Mouse (Mus musculus) liver, embryonic 12.5 days (tissue): ENCODE measurements around the gene Bmpr2. TPM values are rescaled to one million over a fixed set of nuclear protein-coding genes. Genes with fewer than 3 reads are reported as not detected.
A peak's percentile ranks its signal among the peaks of the same experiment; 100 is the strongest.

Experiments used
- ATAC-seq: fragments of 200-750 bp; cut with Nextera tagmentation; 2 replicates; pipeline ENCODE4 v1.8.0; 2017; ENCODE audit warnings: moderate number of reproducible peaks, mild to moderate bottlenecking, moderate library complexity
- H3K27ac ChIP-seq: fragments of 300-500 bp; sonication (generic); 2 replicates; pipeline ENCODE4 v1.5.1; 2016; ENCODE audit warnings: mild to moderate bottlenecking
- H3K27me3 ChIP-seq: fragments of 300-500 bp; sonication (generic); replicated peaks from 2 replicates; pipeline ENCODE4 v1.6.1; 2016; ENCODE audit warnings: mild to moderate bottlenecking, moderate library complexity
- H3K36me3 ChIP-seq: fragments of 300-500 bp; sonication (generic); 2 replicates; pipeline ENCODE4 v1.6.1; 2016; ENCODE audit warnings: mild to moderate bottlenecking, moderate library complexity
- H3K4me1 ChIP-seq: fragments of 300-500 bp; sonication (generic); 2 replicates; pipeline ENCODE4 v1.6.1; 2016
- H3K4me2 ChIP-seq: fragments of 300-500 bp; sonication (generic); 2 replicates; pipeline ENCODE4 v1.6.1; 2016; ENCODE audit warnings: mild to moderate bottlenecking, moderate library complexity
- H3K4me3 ChIP-seq: fragments of 300-500 bp; sonication (generic); 2 replicates; pipeline ENCODE4 v1.5.1; 2016; ENCODE audit warnings: mild to moderate bottlenecking, moderate library complexity
- H3K9ac ChIP-seq: fragments of 300-500 bp; sonication (generic); 2 replicates; pipeline ENCODE4 v1.6.1; 2016; ENCODE audit warnings: mild to moderate bottlenecking, moderate library complexity
- H3K9me3 ChIP-seq: fragments of 300-500 bp; sonication (generic); replicated peaks from 2 replicates; pipeline ENCODE4 v1.6.1; 2016; ENCODE audit warnings: mild to moderate bottlenecking, moderate library complexity
- WGBS: fragments of 180-500 bp; shearing (Covaris S2); methylation state at CpG from one replicate; pipeline ENCODE4 v1.1.7; 2016; ENCODE audit not compliant: insufficient replicate concordance; 5-methylcytosine and 5-hydroxymethylcytosine counted together
- polyA plus RNA-seq: library from polyadenylated mRNA; unstranded; fragments of >200 nt; fragmentation: Nextera tagmentation; extraction: Ambion mirVana; gene quantifications from 2 replicates; pipeline ENCODE4 v1.2.1, GENCODE M21; 2016

The Bmpr2 gene
- polyA plus RNA-seq, 1 experiment from 2014 or later: 1.5 TPM

DNA sequence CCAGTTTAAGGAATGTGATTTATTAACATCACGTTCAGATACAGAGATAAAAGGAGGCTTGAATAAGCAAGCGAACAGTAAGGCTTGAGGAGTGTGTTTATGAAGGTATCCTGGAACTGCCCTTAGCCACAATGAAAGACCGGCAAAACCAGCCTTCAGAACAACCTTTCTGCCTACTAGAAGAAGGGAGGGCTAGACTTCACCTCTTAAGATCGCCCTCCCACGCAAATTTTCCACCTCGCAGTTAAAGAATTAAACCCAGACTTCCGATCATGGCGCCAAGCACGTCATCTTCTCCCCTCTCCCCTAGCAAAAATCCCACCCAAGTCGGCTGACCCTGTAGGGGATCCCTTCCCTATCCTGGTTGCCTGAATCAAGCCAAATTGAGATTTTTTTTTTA, 992 bp upstream of the Bmpr2 start:
- Histone ChIP-seq H3K27me3 (no peaks in the 10 kb centered on the region), H3K4me2 (peak overlapping the region; percentile 100), H3K36me3 (no peaks in the 10 kb centered on the region), H3K4me1 (peaks cover 27% of the 10 kb centered on the region), H3K4me3 (peak overlapping the region; percentile 89), H3K27ac (peak overlapping the region; percentile 76), H3K9me3 (no peaks in the 10 kb centered on the region), H3K9ac (peak overlapping the region; percentile 92)
- 14% methylated on average over 10 of the region's 10 CpGs for WGBS
- ATAC-seq: no peak

GRCm38 (mm10) chr1:59762651-59763163, 493 bp upstream of the Bmpr2 start:
- Histone ChIP-seq H3K4me1 (peaks cover 27% of the 10 kb centered on the region), H3K27me3 (no peaks in the 10 kb centered on the region), H3K9ac (peak overlapping the region; percentile 92), H3K4me2 (peak overlapping the region; percentile 100), H3K27ac (peak overlapping the region; percentile 76), H3K9me3 (no peaks in the 10 kb centered on the region), H3K4me3 (peak overlapping the region; percentile 89), H3K36me3 (no peaks in the 10 kb centered on the region)
- ATAC-seq: peak; percentile 55
- WGBS: 1% methylated on average over 44 of the region's 44 CpGs

DNA sequence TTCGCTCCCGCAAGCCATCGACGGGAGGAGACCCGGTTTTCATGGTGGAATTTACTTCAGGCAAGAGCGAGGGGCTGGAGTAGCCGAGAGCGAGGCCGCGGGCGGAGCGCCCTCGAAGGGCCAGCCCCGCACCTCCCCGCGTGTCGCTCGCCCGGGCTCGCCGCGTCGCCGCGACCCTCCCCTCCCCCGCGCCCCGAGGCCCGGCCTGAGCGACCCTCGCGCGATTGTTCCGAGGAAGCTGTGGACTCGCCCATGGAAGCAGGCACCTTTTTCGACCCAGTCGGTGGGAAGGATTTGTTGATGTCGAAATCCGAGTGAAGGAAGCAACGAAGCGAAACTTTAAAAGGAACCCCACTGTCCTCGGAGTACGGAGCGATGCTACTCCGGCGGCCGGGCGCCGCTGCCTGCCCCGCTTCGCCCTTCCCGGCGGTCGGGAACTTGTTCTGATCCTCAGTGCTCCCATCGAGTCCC, 616 bp downstream of the Bmpr2 start:
- Histone ChIP-seq H3K36me3 (no peaks in the 10 kb centered on the region), H3K9me3 (no peaks in the 10 kb centered on the region), H3K9ac (peak overlapping the region; percentile 92), H3K27ac (peak overlapping the region; percentile 83), H3K4me2 (peak overlapping the region; percentile 100), H3K4me3 (peak overlapping the region; percentile 89), H3K27me3 (no peaks in the 10 kb centered on the region), H3K4me1 (peaks cover 27% of the 10 kb centered on the region)
- ATAC-seq: peak; percentile 58
- WGBS: under 1% methylated on average over 49 of the region's 55 CpGs

DNA sequence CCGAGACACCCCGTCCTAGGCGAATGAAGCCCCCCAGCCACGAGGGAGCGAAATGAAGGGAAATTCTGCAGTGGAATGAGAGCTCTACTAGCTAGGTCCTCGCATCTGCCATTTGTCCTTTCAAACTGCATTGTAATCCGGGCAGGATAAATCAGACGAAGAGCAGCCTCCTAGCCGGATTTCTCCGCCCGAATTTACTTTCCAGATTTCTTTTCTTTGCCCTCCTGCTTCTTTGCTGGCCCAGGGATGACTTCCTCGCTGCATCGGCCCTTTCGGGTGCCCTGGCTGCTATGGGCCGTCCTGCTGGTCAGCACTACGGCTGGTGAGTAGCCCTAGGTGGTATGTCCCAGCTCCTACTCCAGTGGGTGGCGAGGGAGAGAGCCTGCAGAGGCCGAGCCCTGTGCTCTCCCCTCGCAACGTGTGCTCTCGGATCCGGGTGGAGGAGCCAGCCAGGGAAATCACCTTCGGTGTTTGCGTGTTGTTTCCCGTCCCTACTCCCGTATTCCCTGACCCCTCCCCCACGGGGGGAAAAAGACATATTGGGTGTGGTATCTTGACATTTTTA, 1.3 kb downstream of the Bmpr2 start:
- H3K27ac ChIP-seq: peak overlapping the region; percentile 83
- peak overlapping the region; percentile 92 for H3K9ac ChIP-seq
- WGBS: under 1% methylated on average over 27 of the region's 27 CpGs
- peak overlapping the region; percentile 89 for H3K4me3 ChIP-seq
- no peak for ATAC-seq
- no peaks in the 10 kb centered on the region for H3K27me3 ChIP-seq
- peaks cover 27% of the 10 kb centered on the region for H3K4me1 ChIP-seq
- H3K36me3 ChIP-seq: no peaks in the 10 kb centered on the region
- H3K9me3 ChIP-seq: no peaks in the 10 kb centered on the region
- peak overlapping the region; percentile 100 for H3K4me2 ChIP-seq

DNA sequence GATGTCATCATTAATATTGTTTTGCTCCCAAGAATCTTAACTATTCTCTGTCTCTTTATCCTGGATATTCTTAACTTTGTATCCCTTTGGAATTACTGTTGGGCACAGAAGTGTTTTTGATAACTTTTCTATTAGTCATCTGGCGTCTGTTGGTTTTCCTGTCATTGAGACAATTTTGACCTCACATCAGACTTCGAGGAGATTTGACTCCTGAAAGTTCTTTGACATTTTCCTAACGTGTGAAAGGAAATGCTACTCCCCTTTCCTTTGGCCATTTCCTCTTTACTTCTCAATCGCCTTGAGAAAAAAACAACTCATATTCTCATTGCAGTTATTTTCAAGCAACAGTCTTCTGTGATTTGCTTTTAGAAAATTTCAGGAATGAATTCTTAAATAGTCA, 2.1 kb downstream of the Bmpr2 start:
- peak overlapping the region; percentile 100 for H3K4me2 ChIP-seq
- H3K9ac ChIP-seq: no peak overlapping the region
- WGBS: 7% methylated on average over 4 of the region's 4 CpGs
- H3K36me3 ChIP-seq: no peaks in the 10 kb centered on the region
- H3K9me3 ChIP-seq: no peaks in the 10 kb centered on the region
- H3K4me1 ChIP-seq: peaks cover 27% of the 10 kb centered on the region
- H3K27me3 ChIP-seq: no peaks in the 10 kb centered on the region
- ATAC-seq: no peak
- peak overlapping the region; percentile 29 for H3K4me3 ChIP-seq
- no peak overlapping the region for H3K27ac ChIP-seq

GRCm38 (mm10) chr1:59766626-59767025, 3.4 kb downstream of the Bmpr2 start:
- no peak overlapping the region for H3K4me3 ChIP-seq
- H3K36me3 ChIP-seq: no peaks in the 10 kb centered on the region
- H3K4me2 ChIP-seq: peak overlapping the region; percentile 36
- H3K4me1 ChIP-seq: peaks cover 30% of the 10 kb centered on the region
- no peak overlapping the region for H3K9ac ChIP-seq
- H3K27me3 ChIP-seq: no peaks in the 10 kb centered on the region
- no peak for ATAC-seq
- no peak overlapping the region for H3K27ac ChIP-seq
- no peaks in the 10 kb centered on the region for H3K9me3 ChIP-seq

DNA sequence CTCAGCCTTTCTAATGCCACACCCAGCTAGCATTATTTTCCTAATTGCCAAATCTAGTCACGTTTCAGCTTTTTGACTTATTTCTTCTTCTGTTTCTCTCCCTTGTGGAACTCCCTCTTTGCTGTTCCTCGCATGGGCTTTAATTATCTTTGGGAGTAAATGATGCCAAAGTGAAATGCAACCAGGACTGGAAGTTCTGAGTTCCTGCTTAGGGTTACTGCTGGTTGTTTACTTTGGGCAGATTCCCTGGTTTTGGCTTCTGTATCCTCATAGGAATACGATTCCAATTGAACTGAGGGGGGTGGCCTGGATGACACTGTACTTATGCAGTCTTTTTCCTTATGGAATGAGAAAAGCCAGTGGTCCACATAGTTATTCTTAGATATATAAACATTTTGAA, 8.7 kb downstream of the Bmpr2 start:
- H3K4me3 ChIP-seq: no peak overlapping the region
- H3K9ac ChIP-seq: no peak overlapping the region
- H3K4me1 ChIP-seq: peaks cover 17% of the 10 kb centered on the region
- H3K36me3 ChIP-seq: no peaks in the 10 kb centered on the region; the same call in 1 of the 2 replicates
- no peak overlapping the region for H3K27ac ChIP-seq
- WGBS: 59% methylated on average over 3 of the region's 3 CpGs
- H3K27me3 ChIP-seq: no peaks in the 10 kb centered on the region
- no peak for ATAC-seq
- no peak overlapping the region for H3K4me2 ChIP-seq
- H3K9me3 ChIP-seq: no peaks in the 10 kb centered on the region

DNA sequence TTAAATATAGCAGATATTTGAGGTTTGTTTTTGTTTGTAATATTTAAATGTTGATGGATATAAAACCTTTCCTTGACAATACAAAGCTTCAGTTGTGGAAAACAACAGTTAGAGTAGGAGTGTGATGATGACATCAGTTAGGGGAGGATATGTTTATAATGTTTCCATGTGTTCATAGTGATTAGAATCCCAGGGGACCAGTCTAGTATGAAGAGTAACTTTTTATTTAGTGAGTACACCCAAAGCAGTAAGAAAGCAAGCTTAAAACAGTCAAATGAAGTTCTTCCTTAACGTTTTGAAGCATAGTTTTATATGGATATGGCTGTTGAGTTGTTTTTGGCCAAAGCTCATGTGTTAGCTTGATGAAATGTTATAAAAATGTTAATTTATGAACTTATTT, 17.9 kb downstream of the Bmpr2 start:
- 43% methylated on average over 1 of the region's 1 CpGs for WGBS
- Histone ChIP-seq H3K36me3 (no peaks in the 10 kb centered on the region), H3K4me1 (0 out of 2 replicates have a peak, but pooled peaks cover 4% of the 10 kb centered on the region), H3K27ac (no peak overlapping the region), H3K4me3 (no peak overlapping the region), H3K9ac (no peak overlapping the region), H3K9me3 (no peaks in the 10 kb centered on the region), H3K27me3 (no peaks in the 10 kb centered on the region), H3K4me2 (no peak overlapping the region)
- ATAC-seq: no peak

DNA sequence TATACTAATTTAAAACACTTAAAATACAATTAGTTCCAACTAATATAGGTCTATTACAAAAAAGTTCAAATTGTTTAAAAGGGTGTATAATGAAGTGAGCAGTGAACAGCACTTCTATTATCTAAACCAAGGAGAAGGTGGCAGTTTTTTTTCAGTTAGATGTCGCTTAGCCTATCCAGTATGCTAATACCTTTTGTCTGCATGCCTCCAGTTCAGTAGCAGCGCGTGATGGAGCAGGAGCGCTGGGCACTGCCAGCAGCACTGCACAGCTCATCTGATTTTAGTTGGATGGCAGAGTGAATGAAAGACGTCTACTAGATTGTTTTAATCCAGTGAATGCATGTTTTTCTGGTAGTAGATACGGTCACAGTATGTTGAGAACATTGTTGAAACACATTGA, 25.8 kb downstream of the Bmpr2 start:
- H3K4me3 ChIP-seq: no peak overlapping the region
- no peak overlapping the region for H3K9ac ChIP-seq
- H3K27me3 ChIP-seq: no peaks in the 10 kb centered on the region
- no peaks in the 10 kb centered on the region for H3K36me3 ChIP-seq
- H3K9me3 ChIP-seq: no peaks in the 10 kb centered on the region
- H3K4me2 ChIP-seq: peak overlapping the region; percentile 19; the same call in 1 of the 2 replicates
- whole genome bisulfite sequencing: 52% methylated on average over 6 of the region's 6 CpGs
- no peak for ATAC-seq
- H3K4me1 ChIP-seq: peaks cover 24% of the 10 kb centered on the region
- no peak overlapping the region for H3K27ac ChIP-seq

DNA sequence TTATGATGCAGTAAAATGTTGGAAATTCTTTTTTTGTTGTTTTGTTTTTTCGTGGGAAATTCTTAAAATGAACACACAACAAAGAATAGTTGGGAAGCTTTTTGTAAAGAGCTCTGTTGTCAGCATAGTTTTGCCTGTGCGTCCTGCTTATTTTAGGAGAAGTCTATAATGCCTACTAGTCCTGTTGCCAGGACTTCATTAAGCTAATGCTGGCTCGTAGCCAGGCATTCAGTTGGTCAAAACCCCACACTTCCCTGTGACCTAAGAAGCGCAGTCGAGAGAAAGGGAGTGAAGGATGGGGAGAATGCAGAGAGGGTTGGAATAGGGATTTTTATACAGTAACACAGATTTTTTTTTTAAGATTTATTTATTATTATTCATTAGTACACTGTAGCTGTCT, 26.5 kb downstream of the Bmpr2 start:
- peaks cover 24% of the 10 kb centered on the region for H3K4me1 ChIP-seq
- H3K9ac ChIP-seq: no peak overlapping the region
- H3K27ac ChIP-seq: no peak overlapping the region
- H3K9me3 ChIP-seq: no peaks in the 10 kb centered on the region
- H3K4me2 ChIP-seq: no peak overlapping the region
- WGBS: 75% methylated on average over 5 of the region's 5 CpGs
- ATAC-seq: no peak
- H3K27me3 ChIP-seq: no peaks in the 10 kb centered on the region
- no peaks in the 10 kb centered on the region for H3K36me3 ChIP-seq
- H3K4me3 ChIP-seq: no peak overlapping the region

DNA sequence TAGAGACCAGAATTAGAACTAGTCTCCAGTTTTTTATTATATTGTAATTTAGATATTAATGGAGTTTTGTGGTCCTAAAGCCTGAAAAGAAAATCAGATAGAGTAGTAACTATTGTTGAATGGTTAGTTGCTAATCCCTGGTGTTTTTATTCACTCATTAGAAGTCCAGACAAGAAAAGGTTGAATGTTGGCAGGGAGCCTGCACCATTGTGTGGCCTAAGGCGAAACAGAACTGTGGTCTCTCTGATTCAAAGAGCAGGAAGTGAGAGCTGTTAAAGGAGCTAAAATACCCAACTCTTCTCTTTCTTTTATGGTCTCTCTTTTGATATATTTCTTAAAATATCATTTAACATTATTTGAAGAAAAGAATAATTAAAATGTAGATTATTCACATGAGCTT, 32.1 kb downstream of the Bmpr2 start:
- Histone ChIP-seq H3K9me3 (no peaks in the 10 kb centered on the region), H3K4me3 (no peak overlapping the region), H3K4me2 (no peak overlapping the region), H3K27me3 (no peaks in the 10 kb centered on the region), H3K4me1 (peaks cover 4% of the 10 kb centered on the region; the same call in 1 of the 2 replicates), H3K9ac (no peak overlapping the region), H3K36me3 (no peaks in the 10 kb centered on the region), H3K27ac (no peak overlapping the region)
- no peak for ATAC-seq
- 76% methylated on average over 1 of the region's 1 CpGs for WGBS

- Histone ChIP-seq H3K9me3 (no peaks in the 10 kb centered on the region), H3K36me3 (no peaks in the 10 kb centered on the region), H3K9ac (no peak overlapping the region), H3K4me1 (peaks cover 4% of the 10 kb centered on the region), H3K4me3 (no peak overlapping the region), H3K4me2 (no peak overlapping the region), H3K27ac (no peak overlapping the region), H3K27me3 (no peaks in the 10 kb centered on the region)
- no peak for ATAC-seq
- 70% methylated on average over 2 of the region's 2 CpGs for WGBS
These were observed 34.7 kb downstream of the Bmpr2 start for GRCm38 (mm10) chr1:59797865-59798264.

GRCm38 (mm10) chr1:59804363-59804762, 41.2 kb downstream of the Bmpr2 start:
- ATAC-seq: peak; percentile 83
- Histone ChIP-seq H3K9ac (no peak overlapping the region), H3K4me2 (0 out of 2 replicates have a peak overlapping the region, but pooled peaks have one; percentile 10), H3K27ac (peak overlapping the region; percentile 39; the same call in 1 of the 2 replicates), H3K9me3 (no peaks in the 10 kb centered on the region), H3K4me3 (no peak overlapping the region), H3K36me3 (no peaks in the 10 kb centered on the region), H3K4me1 (peaks cover 26% of the 10 kb centered on the region), H3K27me3 (no peaks in the 10 kb centered on the region)
- 25% methylated on average over 2 of the region's 2 CpGs for WGBS
